Mouse (Mus musculus): Measurements from ENCODE around the gene Rtp4. TPM values are rescaled to one million over a fixed set of nuclear protein-coding genes. Genes with fewer than 3 reads are reported as not detected.

The Rtp4 gene
- polyA plus RNA-seq, 1 experiment from 2014 or later = 3.3 TPM

Other genes with a start within 250 kb of the Rtp4 start
- gene Rtp1, start 91.2 kb upstream of the Rtp4 start, polyA plus RNA-seq (2015; fragmentation: Nextera tagmentation; extraction: Ambion mirVana) = 0.05 TPM in 1 of 2 replicates, not detected in the other
- 53.5 and 55.9 TPM in 2 replicates for gene Masp1, start 524 bp downstream of the Rtp4 start, polyA plus RNA-seq (2015; fragmentation: Nextera tagmentation; extraction: Ambion mirVana)